Mouse (Mus musculus): ENCODE measurements around the gene Gm16513.
"Not testable (repeated sequence)": the region's sequence is repeated elsewhere in the genome, so short reads cannot be mapped to it uniquely, and the experiment has no call there.

The Gm16513 gene

DNA sequence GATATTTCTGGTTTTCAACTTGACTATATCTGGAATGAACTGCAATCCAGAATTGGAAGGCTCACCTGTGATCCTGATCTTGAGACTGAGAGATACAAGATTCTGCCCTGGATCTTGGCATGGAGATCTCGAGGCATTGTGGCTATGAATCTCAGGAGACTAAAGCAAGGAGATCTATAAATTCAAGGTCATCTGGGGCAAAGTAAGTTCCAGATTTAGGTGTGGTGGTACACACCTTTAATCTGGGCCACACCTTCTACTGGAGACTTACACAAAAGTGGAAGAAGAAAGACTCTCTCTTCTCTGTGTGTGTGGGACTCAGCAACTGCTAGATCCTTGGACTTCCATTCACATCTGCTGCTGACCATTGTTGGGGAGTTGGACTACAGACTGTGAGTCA lies at the start of gene Gm16513:
Gene Gm16513, plus strand, starts transcription at position 301 of the 400 bp plus-strand sequence.
- not testable (repeated sequence) for DNase-seq
